Mouse (Mus musculus) heart, embryonic 15.5 days (tissue): ENCODE measurements around the gene Ccdc63. TPM values are rescaled to one million over a fixed set of nuclear protein-coding genes. Genes with fewer than 3 reads are reported as not detected.

Experiments used
- ATAC-seq: fragments of 200-750 bp; cut with Nextera tagmentation; replicated peaks from 2 replicates; pipeline ENCODE4 v1.8.0; 2017; ENCODE audit warnings: low read depth, moderate TSS enrichment; ENCODE audit not compliant: insufficient number of reproducible peaks, insufficient read depth, low FRiP score
- H3K27ac ChIP-seq: fragments of 300-500 bp; sonication (generic); 2 replicates; pipeline ENCODE4 v1.5.1; 2015; ENCODE audit warnings: mild to moderate bottlenecking, inconsistent platforms
- H3K27me3 ChIP-seq: fragments of 300-500 bp; sonication (generic); 2 replicates; pipeline ENCODE4 v1.6.1; 2015; ENCODE audit warnings: inconsistent platforms
- H3K36me3 ChIP-seq: fragments of 300-500 bp; sonication (generic); 2 replicates; pipeline ENCODE4 v1.6.1; 2015; ENCODE audit warnings: mild to moderate bottlenecking, inconsistent platforms
- H3K4me1 ChIP-seq: fragments of 300-500 bp; sonication (generic); replicated peaks from 2 replicates; pipeline ENCODE4 v1.6.1; 2015; ENCODE audit warnings: inconsistent platforms
- H3K4me2 ChIP-seq: fragments of 300-500 bp; sonication (generic); 2 replicates; pipeline ENCODE4 v1.6.1; 2015; ENCODE audit warnings: inconsistent platforms, mild to moderate bottlenecking, moderate library complexity
- H3K4me3 ChIP-seq: fragments of 300-500 bp; sonication (generic); 2 replicates; pipeline ENCODE4 v1.5.1; 2015; ENCODE audit warnings: mild to moderate bottlenecking, inconsistent platforms
- H3K9ac ChIP-seq: fragments of 300-500 bp; sonication (generic); 2 replicates; pipeline ENCODE4 v1.6.1; 2015; ENCODE audit warnings: mild to moderate bottlenecking, inconsistent platforms
- H3K9me3 ChIP-seq: fragments of 300-500 bp; sonication (generic); replicated peaks from 2 replicates; pipeline ENCODE4 v1.6.1; 2016; ENCODE audit warnings: inconsistent platforms
- WGBS: fragments of 180-500 bp; shearing (Covaris S2); methylation state at CpG from one replicate; pipeline ENCODE4 v1.1.7; 2015; ENCODE audit warnings: mixed read lengths; 5-methylcytosine and 5-hydroxymethylcytosine counted together
- polyA plus RNA-seq: library from polyadenylated mRNA; unstranded; fragments of >200 nt; fragmentation: Nextera tagmentation; extraction: Ambion mirVana; gene quantifications from 2 replicates; pipeline ENCODE4 v1.2.1, GENCODE M21; 2015

The Ccdc63 gene
- polyA plus RNA-seq, 1 experiment from 2014 or later: 0.42 TPM

DNA sequence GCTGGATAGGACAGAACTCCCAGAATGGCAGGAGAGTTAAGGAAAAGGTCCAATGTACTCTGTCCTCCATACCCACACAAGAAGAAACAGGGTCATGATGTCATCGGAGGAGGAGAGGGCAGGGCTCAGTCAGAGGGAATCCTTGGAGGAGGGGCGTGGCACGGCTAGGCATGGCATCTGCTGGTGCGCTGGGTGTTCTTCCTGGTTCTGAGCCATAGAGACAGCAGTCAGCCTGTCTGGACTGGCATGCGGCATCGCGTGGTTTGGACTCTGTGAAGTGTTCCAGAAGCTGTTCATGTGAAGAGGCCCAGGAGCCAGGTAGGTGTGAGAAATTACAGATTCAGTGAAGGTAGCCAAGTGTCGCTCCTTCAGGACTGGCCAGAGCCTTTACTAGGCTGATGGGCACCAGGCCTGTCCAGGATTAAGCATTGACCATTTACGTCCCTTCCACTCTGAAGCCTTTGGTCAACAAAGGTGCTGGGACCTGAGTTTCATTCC, 25.3 kb downstream of the Ccdc63 start:
- Histone ChIP-seq H3K27me3 (no peaks in the 10 kb centered on the region), H3K9me3 (no peaks in the 10 kb centered on the region), H3K4me1 (0 out of 2 replicates have a peak, but pooled peaks cover 2% of the 10 kb centered on the region), H3K4me3 (no peak overlapping the region), H3K36me3 (no peaks in the 10 kb centered on the region), H3K9ac (no peak overlapping the region), H3K4me2 (no peak overlapping the region), H3K27ac (no peak overlapping the region)
- WGBS: 89% methylated on average over 9 of the region's 9 CpGs
- ATAC-seq: no peak

DNA sequence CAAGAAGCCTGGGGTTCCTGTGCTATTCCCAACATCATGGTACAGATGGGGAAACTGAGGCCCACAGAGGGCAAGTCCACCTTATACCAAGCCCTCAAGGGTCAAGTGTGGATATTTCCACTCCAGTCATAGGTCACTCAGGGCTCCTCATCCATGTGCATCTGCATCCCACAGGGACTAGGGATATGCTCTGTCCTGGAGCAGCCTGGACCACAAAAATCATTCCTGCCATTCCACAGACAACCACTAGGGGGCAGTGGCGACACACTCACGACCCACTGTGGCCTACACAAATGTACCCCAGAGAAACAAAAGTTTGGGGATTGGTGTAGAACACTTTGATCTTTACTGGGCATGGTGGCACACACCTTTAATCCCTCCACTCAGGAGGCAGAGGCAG, 26.4 kb downstream of the Ccdc63 start:
- no peak overlapping the region for H3K4me2 ChIP-seq
- H3K4me3 ChIP-seq: no peak overlapping the region
- H3K9me3 ChIP-seq: no peaks in the 10 kb centered on the region
- H3K4me1 ChIP-seq: peaks cover 2% of the 10 kb centered on the region
- no peaks in the 10 kb centered on the region for H3K36me3 ChIP-seq
- no peak overlapping the region for H3K9ac ChIP-seq
- 1% methylated on average over 2 of the region's 2 CpGs for WGBS
- H3K27me3 ChIP-seq: no peaks in the 10 kb centered on the region
- no peak for ATAC-seq
- H3K27ac ChIP-seq: no peak overlapping the region

DNA sequence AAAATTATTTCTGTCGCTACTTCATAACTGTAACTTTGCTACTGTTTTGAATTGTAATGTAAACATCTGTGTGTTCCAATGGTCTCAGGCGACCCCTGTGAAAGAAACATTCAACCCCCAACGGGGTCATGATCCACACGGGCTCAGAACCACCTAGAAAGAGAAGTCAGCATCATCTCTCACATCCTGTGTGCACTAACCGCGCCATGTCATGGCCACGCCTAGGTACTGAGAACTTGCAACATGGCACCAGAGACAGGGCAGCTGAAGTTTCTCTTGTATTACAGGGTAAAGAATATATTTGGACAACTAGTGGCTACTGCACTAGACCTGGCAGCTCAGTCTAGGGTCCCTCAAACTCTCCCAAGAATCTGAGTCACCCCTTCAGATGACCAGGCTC, 27.2 kb downstream of the Ccdc63 start:
- Histone ChIP-seq H3K36me3 (no peaks in the 10 kb centered on the region), H3K9me3 (no peaks in the 10 kb centered on the region), H3K4me2 (no peak overlapping the region), H3K27me3 (no peaks in the 10 kb centered on the region), H3K9ac (no peak overlapping the region), H3K4me1 (peaks cover 5% of the 10 kb centered on the region), H3K4me3 (no peak overlapping the region), H3K27ac (no peak overlapping the region)
- no peak for ATAC-seq
- WGBS: 69% methylated on average over 7 of the region's 7 CpGs

DNA sequence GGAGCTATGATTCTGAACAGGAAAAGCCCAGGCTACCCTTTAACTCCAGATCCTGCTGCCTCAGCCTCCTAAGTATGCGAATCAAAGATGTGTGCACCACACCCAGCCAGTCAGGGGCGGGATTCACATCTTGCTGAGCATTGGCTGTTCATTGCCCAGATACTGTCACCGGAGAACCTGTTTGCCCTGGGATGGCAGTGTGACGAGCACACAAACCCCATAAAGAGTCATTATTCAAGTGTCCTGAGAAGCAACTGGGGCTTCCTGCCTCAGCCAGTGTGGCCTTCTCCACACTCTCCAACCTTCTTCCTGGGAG, 28.7 kb downstream of the Ccdc63 start:
- Histone ChIP-seq H3K4me2 (0 out of 2 replicates have a peak overlapping the region, but pooled peaks have one; percentile 37), H3K4me3 (no peak overlapping the region), H3K4me1 (peaks cover 5% of the 10 kb centered on the region), H3K9me3 (no peaks in the 10 kb centered on the region), H3K27ac (peak overlapping the region; percentile 65), H3K27me3 (no peaks in the 10 kb centered on the region), H3K36me3 (no peaks in the 10 kb centered on the region), H3K9ac (no peak overlapping the region)
- WGBS: 56% methylated on average over 4 of the region's 4 CpGs
- no peak for ATAC-seq

DNA sequence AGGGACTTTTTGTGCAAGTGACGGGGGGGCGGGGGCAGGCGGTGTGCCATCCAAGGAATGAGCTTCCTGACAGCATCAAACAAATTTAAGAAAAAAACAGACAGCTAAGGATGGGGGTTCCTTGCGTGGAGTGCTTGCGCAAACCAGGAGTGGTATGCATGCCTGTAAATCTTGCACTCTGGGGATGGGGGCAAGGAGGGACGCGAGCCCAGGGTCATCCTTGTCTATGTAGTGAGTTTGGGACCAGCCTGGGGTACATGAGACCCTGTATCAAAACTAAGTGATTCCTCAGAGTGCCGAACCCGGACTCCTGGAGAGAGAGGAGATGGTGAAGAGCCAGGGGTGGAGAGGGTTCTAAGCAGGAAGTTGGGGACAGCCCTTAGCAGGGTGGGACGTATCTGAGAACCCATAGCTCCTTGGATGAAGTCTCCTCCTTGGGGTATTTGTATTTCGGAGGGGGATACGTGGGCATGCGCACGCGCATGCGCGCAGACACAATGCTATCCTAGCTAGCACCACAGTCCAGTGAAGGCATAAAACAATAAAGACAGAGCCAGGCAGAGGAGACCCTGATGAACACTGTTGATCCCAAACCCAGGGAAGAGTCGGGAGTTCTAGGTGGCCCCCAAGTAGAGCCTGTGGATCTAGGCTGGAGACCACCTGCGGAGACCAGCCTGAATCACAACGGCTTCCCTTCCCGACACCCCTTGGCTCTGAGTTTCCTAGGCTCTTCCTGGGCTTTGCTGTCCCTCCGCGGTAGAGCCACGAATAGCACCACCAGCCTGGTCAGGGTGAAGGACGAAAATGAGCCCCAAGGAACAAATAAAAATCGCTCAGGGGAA, 29.3 kb downstream of the Ccdc63 start:
- Histone ChIP-seq H3K4me1 (peaks cover 5% of the 10 kb centered on the region), H3K36me3 (no peaks in the 10 kb centered on the region; the same call in 1 of the 2 replicates), H3K9ac (peak overlapping the region; percentile 27; the same call in 1 of the 2 replicates), H3K4me3 (no peak overlapping the region), H3K4me2 (peak overlapping the region; percentile 37; the same call in 1 of the 2 replicates), H3K9me3 (no peaks in the 10 kb centered on the region), H3K27me3 (no peaks in the 10 kb centered on the region), H3K27ac (peak overlapping the region; percentile 65)
- WGBS: 52% methylated on average over 26 of the region's 26 CpGs
- ATAC-seq: peak; percentile 2; the same call in 1 of the 2 replicates

DNA sequence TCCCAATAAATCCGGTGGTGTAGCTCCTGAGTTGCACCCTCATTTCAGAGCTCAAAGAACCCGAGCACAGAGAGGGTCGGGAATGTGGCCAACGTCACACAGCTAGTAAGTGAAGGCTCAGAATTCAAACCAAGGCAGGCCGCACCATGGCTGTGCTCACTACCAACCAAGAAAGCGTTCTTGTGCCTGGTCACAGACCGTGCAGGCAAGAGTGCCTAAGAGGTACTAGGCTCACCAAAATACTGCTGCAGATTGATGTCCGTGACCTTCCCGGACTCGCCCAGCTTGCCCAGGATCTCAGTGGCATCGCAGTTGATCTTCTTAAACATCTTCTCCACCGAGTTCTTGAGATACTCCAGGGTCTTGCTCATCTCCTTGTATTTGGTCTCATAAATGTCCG, 30.0 kb downstream of the Ccdc63 start:
- Histone ChIP-seq H3K27ac (peak overlapping the region; percentile 65), H3K9ac (no peak overlapping the region), H3K27me3 (no peaks in the 10 kb centered on the region), H3K4me1 (peaks cover 5% of the 10 kb centered on the region), H3K4me3 (no peak overlapping the region), H3K36me3 (no peaks in the 10 kb centered on the region; the same call in 1 of the 2 replicates), H3K4me2 (no peak overlapping the region), H3K9me3 (no peaks in the 10 kb centered on the region)
- 67% methylated on average over 13 of the region's 13 CpGs for WGBS
- ATAC-seq: peak; percentile 12; the same call in 1 of the 2 replicates

DNA sequence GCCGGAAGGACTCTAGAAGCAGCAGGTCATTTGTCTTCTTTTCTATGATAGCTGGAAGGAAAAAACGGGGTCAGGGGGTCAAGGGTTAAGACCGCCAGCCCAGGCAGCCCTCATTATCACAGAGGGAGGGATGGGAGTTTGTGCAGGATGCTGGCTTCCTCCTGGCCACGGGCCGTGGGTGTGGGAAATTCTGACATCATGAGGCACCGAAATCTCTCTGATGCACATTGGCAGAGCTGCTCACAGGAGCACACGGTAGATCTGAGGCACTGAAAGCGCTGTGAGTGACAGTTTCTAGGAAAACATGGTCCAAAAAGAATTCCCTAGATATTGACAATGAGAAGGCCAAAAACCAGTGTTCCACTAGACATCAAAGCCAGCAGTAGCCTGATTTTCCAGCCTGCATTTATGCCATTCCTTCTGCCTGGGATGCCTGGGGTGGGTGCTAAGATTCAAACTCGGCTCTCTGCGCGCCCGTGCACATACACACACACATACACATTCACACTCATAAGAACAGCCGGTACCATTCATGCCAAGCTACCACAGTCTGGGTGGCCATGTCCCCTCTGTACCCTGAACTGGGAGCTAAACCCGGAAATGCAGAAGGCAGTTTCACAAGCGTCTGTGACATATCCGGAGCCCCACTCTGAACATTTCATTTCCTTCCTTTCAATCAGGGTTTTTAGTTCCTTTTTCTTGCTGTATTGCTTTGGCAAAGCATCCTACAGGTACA, 31.1 kb downstream of the Ccdc63 start:
- H3K4me2 ChIP-seq: no peak overlapping the region
- WGBS: 31% methylated on average over 16 of the region's 16 CpGs

DNA sequence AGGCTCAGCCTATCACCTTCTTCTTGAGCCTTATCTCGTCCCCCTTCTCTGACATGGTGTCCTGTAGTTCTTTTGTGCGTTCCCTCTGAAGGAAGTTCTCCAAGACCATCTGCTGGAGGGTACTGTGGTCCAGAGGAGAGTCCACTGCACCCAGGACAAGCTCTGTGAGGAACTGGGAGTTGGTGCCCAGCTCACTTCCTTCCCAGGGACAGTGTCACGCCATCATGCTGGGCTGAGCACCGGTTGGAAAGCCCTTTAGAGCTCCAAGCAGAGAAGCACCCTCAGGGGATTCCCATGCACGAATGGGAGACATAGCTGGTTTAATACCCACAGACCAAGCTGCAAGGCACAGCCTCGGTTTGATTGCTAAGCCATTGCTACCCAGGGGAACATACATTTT, 32.5 kb downstream of the Ccdc63 start:
- 37% methylated on average over 6 of the region's 6 CpGs for WGBS
- Histone ChIP-seq H3K4me1 (peaks cover 5% of the 10 kb centered on the region), H3K4me2 (peak overlapping the region; percentile 64), H3K36me3 (no peaks in the 10 kb centered on the region; the same call in 1 of the 2 replicates), H3K9ac (no peak overlapping the region), H3K27me3 (no peaks in the 10 kb centered on the region), H3K4me3 (peak overlapping the region; percentile 57), H3K9me3 (no peaks in the 10 kb centered on the region), H3K27ac (peak overlapping the region; percentile 94)
- no peak for ATAC-seq

More for the DNA sequence above, 31.1 kb downstream of the Ccdc63 start:
- Histone ChIP-seq H3K9ac (no peak overlapping the region), H3K27me3 (no peaks in the 10 kb centered on the region), H3K4me1 (peaks cover 5% of the 10 kb centered on the region), H3K9me3 (no peaks in the 10 kb centered on the region), H3K27ac (peak overlapping the region; percentile 67), H3K36me3 (no peaks in the 10 kb centered on the region; the same call in 1 of the 2 replicates), H3K4me3 (no peak overlapping the region)
- peak; percentile 52 for ATAC-seq

DNA sequence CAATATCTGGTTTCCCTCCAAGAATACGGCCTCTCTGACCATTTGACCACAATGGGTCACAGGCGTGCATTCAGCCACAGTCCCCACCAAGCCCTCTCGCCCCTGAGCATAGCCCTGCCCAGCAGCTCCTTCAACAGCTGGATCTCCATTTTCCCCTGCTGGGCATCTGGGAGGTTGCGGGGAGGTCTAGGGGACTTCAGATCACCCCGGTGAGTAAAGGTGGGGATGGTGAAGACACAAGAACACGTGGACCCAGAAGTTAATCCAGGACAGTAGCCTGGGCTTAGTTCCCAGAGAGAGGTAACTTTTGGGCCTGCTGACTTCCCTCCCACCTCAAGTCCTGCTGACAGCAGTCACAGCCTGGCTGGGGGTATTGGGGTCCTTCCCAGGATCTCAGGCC, 34.4 kb downstream of the Ccdc63 start:
- Histone ChIP-seq H3K27ac (peak overlapping the region; percentile 94), H3K36me3 (no peaks in the 10 kb centered on the region; the same call in 1 of the 2 replicates), H3K27me3 (0 out of 2 replicates have a peak, but pooled peaks cover 5% of the 10 kb centered on the region), H3K9ac (peak overlapping the region; percentile 70), H3K9me3 (no peaks in the 10 kb centered on the region), H3K4me1 (peaks cover 5% of the 10 kb centered on the region), H3K4me3 (peak overlapping the region; percentile 57), H3K4me2 (peak overlapping the region; percentile 64)
- no peak for ATAC-seq
- 61% methylated on average over 6 of the region's 6 CpGs for WGBS

DNA sequence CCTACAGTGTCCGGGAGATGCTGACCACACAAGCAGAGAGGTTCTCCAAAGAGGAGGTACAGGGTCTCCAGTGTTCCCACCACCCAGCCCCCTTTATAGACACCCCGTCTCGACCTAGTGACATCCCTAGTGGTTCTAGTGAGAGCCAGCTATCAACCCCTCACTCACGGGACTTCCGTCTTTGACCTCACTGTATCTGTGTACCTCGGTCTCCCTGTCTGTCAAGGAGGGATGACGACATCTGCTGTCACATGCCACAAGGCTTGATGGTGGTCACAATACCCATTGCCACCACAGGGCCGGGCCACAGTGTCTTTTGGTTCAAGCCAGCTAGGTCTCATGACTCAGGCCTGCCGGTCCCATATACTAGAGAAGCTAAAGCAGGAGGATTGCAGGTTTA, 35.6 kb downstream of the Ccdc63 start:
- H3K27me3 ChIP-seq: 0 out of 2 replicates have a peak, but pooled peaks cover 5% of the 10 kb centered on the region
- whole genome bisulfite sequencing: 55% methylated on average over 9 of the region's 9 CpGs
- H3K4me1 ChIP-seq: peaks cover 6% of the 10 kb centered on the region
- ATAC-seq: no peak
- peak overlapping the region; percentile 57 for H3K4me3 ChIP-seq
- peak overlapping the region; percentile 64 for H3K4me2 ChIP-seq
- H3K27ac ChIP-seq: peak overlapping the region; percentile 94
- H3K36me3 ChIP-seq: no peaks in the 10 kb centered on the region; the same call in 1 of the 2 replicates
- H3K9ac ChIP-seq: peak overlapping the region; percentile 70
- H3K9me3 ChIP-seq: no peaks in the 10 kb centered on the region

DNA sequence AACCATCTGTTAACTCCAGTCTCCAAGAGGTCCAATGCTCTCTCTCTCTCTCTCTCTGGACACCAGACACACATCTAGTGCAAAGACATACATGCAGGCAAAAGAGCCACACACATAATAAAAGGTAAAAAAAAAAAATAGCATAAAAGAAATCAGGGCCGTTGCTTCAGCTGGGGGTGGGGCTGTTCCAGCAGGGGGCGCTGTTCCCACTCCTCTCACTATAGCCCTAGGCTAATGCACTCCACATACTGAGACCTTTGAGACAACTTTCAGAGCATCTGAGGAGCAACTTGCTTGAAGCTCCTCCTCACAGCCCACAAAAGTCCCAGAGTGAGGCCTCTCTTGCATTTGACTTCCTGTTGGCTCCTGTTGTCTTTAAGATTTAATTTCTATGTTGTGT, 36.4 kb downstream of the Ccdc63 start:
- H3K9me3 ChIP-seq: no peaks in the 10 kb centered on the region
- peak overlapping the region; percentile 57 for H3K4me3 ChIP-seq
- H3K4me2 ChIP-seq: peak overlapping the region; percentile 64
- H3K4me1 ChIP-seq: peaks cover 7% of the 10 kb centered on the region
- WGBS: 10% methylated on average over 2 of the region's 2 CpGs
- ATAC-seq: no peak
- H3K27me3 ChIP-seq: 0 out of 2 replicates have a peak, but pooled peaks cover 5% of the 10 kb centered on the region
- H3K36me3 ChIP-seq: no peaks in the 10 kb centered on the region; the same call in 1 of the 2 replicates
- peak overlapping the region; percentile 94 for H3K27ac ChIP-seq
- H3K9ac ChIP-seq: peak overlapping the region; percentile 70
